Mouse (Mus musculus) adrenal gland, postnatal 14 days (tissue): Measurements from ENCODE around the gene Zfp968. TPM values are rescaled to one million over a fixed set of nuclear protein-coding genes. Genes with fewer than 3 reads are reported as not detected.
"Not testable (repeated sequence)": the region's sequence is repeated elsewhere in the genome, so short reads cannot be mapped to it uniquely, and the experiment has no call there.

Experiments used
- DNase-seq: peaks from one replicate; pipeline ENCODE4 v3.0.0; 2021; ENCODE audit warnings: mixed read lengths
- long read RNA-seq, 2 experiments: library from polyadenylated mRNA; stranded (forward); transcript quantifications; one replicate each; pipeline ENCODE4 v2.0.0; 2021
- total RNA-seq: library from RNA; stranded (reverse); gene quantifications from 2 replicates; pipeline ENCODE4 v1.2.3, GENCODE M21; 2021

Gene Zfp968
- 7.0 and 7.3 TPM in 2 replicates for total RNA-seq
- long read RNA-seq, experiment 1 = 0 reads
- long read RNA-seq, experiment 2, partial matches to known transcripts = 0 of 5 reads
- long read RNA-seq, experiment 2, other reads (novel, unspliced or antisense) = 5 of 5 reads

- not testable (repeated sequence) for DNase-seq
Measured at GRCm38 (mm10) chr2:175372136-175372535, at the start of gene Zfp968. Gene Zfp968 (plus strand): TSS chr2:175372436.

GRCm38 (mm10) chr2:175338097-175338496, 34.1 kb upstream of the Zfp968 start, which contains the start of gene Gm4631:
Gene Gm4631 (minus strand): TSS chr2:175338197.
- DNase-seq = not testable (repeated sequence)

Other genes with a start within 250 kb of the Zfp968 start
- 16.1 and 16.8 TPM in 2 replicates for gene Gm14399, start 230.4 kb upstream of the Zfp968 start, total RNA-seq
- gene Gm14443, start 196.6 kb upstream of the Zfp968 start, total RNA-seq = 0.96 and 1.4 TPM in 2 replicates
- gene Gm14391, start 165.5 kb upstream of the Zfp968 start, total RNA-seq = 67.7 and 68.0 TPM in 2 replicates
- 3.6 and 6.9 TPM in 2 replicates for gene Gm14440, start 97.3 kb upstream of the Zfp968 start, total RNA-seq
- gene Gm4631, start 34.2 kb upstream of the Zfp968 start, total RNA-seq = 39.5 and 43.5 TPM in 2 replicates
- 5.1 and 6.3 TPM in 2 replicates for gene Gm4724, start 63.4 kb downstream of the Zfp968 start, total RNA-seq
- gene Zfp965, start 97.5 kb downstream of the Zfp968 start, total RNA-seq = 2.4 and 4.3 TPM in 2 replicates